Mouse (Mus musculus) neural tube, embryonic 11.5 days (tissue): ENCODE data around the gene Rpl18. TPM values are rescaled to one million over a fixed set of nuclear protein-coding genes. Genes with fewer than 3 reads are reported as not detected.

Source experiments
- ATAC-seq: fragments of 200-750 bp; cut with Nextera tagmentation; 2 replicates; pipeline ENCODE4 v1.8.0; 2017; ENCODE audit warnings: moderate number of reproducible peaks, mild to moderate bottlenecking, moderate TSS enrichment, moderate library complexity; ENCODE audit not compliant: insufficient read depth, low FRiP score, low TSS enrichment
- DNase-seq: peaks from one replicate; pipeline ENCODE4 v3.0.0-alpha.2; 2015; ENCODE audit warnings: low spot score
- H3K27ac ChIP-seq: fragments of 300-500 bp; sonication (generic); 2 replicates; pipeline ENCODE4 v1.5.1; 2014; ENCODE audit warnings: low read depth, mild to moderate bottlenecking, low read length
- H3K27me3 ChIP-seq: fragments of 300-500 bp; sonication (generic); 2 replicates; pipeline ENCODE4 v1.6.1; 2014; ENCODE audit warnings: mild to moderate bottlenecking, low read length, mixed read lengths; ENCODE audit not compliant: control insufficient read depth, insufficient read depth
- H3K36me3 ChIP-seq: fragments of 300-500 bp; sonication (generic); 2 replicates; pipeline ENCODE4 v1.6.1; 2014; ENCODE audit warnings: mild to moderate bottlenecking, low read length, moderate library complexity, mixed read lengths; ENCODE audit not compliant: control insufficient read depth, insufficient read depth
- H3K4me1 ChIP-seq: fragments of 300-500 bp; sonication (generic); 2 replicates; pipeline ENCODE4 v1.6.1; 2014; ENCODE audit warnings: low read length, mixed read lengths; ENCODE audit not compliant: control insufficient read depth, insufficient read depth
- H3K4me2 ChIP-seq: fragments of 300-500 bp; sonication (generic); 2 replicates; pipeline ENCODE4 v1.6.1; 2014; ENCODE audit warnings: low read depth, mild to moderate bottlenecking, moderate library complexity
- H3K4me3 ChIP-seq: fragments of 300-500 bp; sonication (generic); 2 replicates; pipeline ENCODE4 v1.5.1; 2014; ENCODE audit warnings: low read depth, low read length
- H3K9ac ChIP-seq: fragments of 300-500 bp; sonication (generic); 2 replicates; pipeline ENCODE4 v1.6.1; 2014; ENCODE audit warnings: mild to moderate bottlenecking, low read length
- H3K9me3 ChIP-seq: fragments of 300-500 bp; sonication (generic); 2 replicates; pipeline ENCODE4 v1.6.1; 2016; ENCODE audit warnings: low read length; ENCODE audit not compliant: control insufficient read depth
- WGBS: fragments of 180-500 bp; shearing (Covaris S2); extraction: QIAGEN DNeasy Blood & Tissue Kit; methylation state at CpG from one replicate; pipeline ENCODE4 v1.1.7; 2014; 5-methylcytosine and 5-hydroxymethylcytosine counted together
- polyA plus RNA-seq: library from polyadenylated mRNA; unstranded; fragments of >200 nt; fragmentation: Nextera tagmentation; extraction: Ambion mirVana; gene quantifications from 2 replicates; pipeline ENCODE4 v1.2.1, GENCODE M21; 2014

Rpl18 gene
- polyA plus RNA-seq, 1 experiment from 2014 or later: 929 TPM

- Histone ChIP-seq H3K4me2 (peak overlapping the region; percentile 18), H3K9ac (peak overlapping the region; percentile 56), H3K27ac (0 out of 2 replicates have a peak overlapping the region, but pooled peaks have one; percentile 21), H3K4me1 (peaks cover 15% of the 10 kb centered on the region), H3K36me3 (no peaks in the 10 kb centered on the region), H3K9me3 (no peaks in the 10 kb centered on the region), H3K4me3 (no peak overlapping the region), H3K27me3 (no peaks in the 10 kb centered on the region)
- WGBS: 31% methylated on average over 14 of the region's 14 CpGs
- peak; percentile 77 for ATAC-seq
- peak; percentile 93 for DNase-seq
Observed at GRCm38 (mm10) chr7:45682144-45683126, 32.8 kb upstream of the Rpl18 start.

GRCm38 (mm10) chr7:45683396-45684050 is 31.7 kb upstream of the Rpl18 start, which contains the start of gene Ntn5:
TSS of gene Ntn5 (plus strand) at chr7:45684022.
- Histone ChIP-seq H3K9ac (no peak within 1 kb of the TSS), H3K27me3 (no peaks in the 10 kb centered on the region), H3K4me1 (peaks cover 15% of the 10 kb centered on the region), H3K36me3 (no peaks in the 10 kb centered on the region), H3K4me3 (no peak within 1 kb of the TSS), H3K9me3 (no peaks in the 10 kb centered on the region), H3K27ac (0 out of 2 replicates have a peak within 1 kb of the TSS, but pooled peaks have one; percentile 4), H3K4me2 (no peak within 1 kb of the TSS; the same call in 1 of the 2 replicates)
- WGBS: 77% methylated on average over 7 of the region's 7 CpGs
- ATAC-seq (no peak), DNase-seq (no peak)

GRCm38 (mm10) chr7:45685811-45686210 is 29.4 kb upstream of the Rpl18 start:
- 46% methylated on average over 10 of the region's 10 CpGs for WGBS
- Histone ChIP-seq H3K9me3 (no peaks in the 10 kb centered on the region), H3K36me3 (no peaks in the 10 kb centered on the region), H3K9ac (no peak overlapping the region), H3K27ac (no peak overlapping the region), H3K27me3 (no peaks in the 10 kb centered on the region), H3K4me3 (no peak overlapping the region), H3K4me1 (peaks cover 19% of the 10 kb centered on the region), H3K4me2 (no peak overlapping the region)
- DNase-seq: no peak
- no peak for ATAC-seq

- no peak for ATAC-seq
- Histone ChIP-seq H3K27ac (no peak overlapping the region), H3K9me3 (no peaks in the 10 kb centered on the region), H3K36me3 (no peaks in the 10 kb centered on the region), H3K4me2 (no peak overlapping the region), H3K9ac (no peak overlapping the region), H3K27me3 (no peaks in the 10 kb centered on the region), H3K4me3 (no peak overlapping the region), H3K4me1 (peaks cover 19% of the 10 kb centered on the region)
- DNase-seq: no peak
- WGBS: 75% methylated on average over 3 of the region's 3 CpGs
Observed at GRCm38 (mm10) chr7:45686841-45687240, 28.4 kb upstream of the Rpl18 start.

- DNase-seq (no peak), ATAC-seq (no peak)
- no peak overlapping the region for H3K4me2 ChIP-seq
- H3K4me3 ChIP-seq: no peak overlapping the region
- H3K9ac ChIP-seq: no peak overlapping the region
- no peaks in the 10 kb centered on the region for H3K27me3 ChIP-seq
- no peak overlapping the region for H3K27ac ChIP-seq
- H3K36me3 ChIP-seq: no peaks in the 10 kb centered on the region
- peaks cover 16% of the 10 kb centered on the region; the same call in 1 of the 2 replicates for H3K4me1 ChIP-seq
- 49% methylated on average over 6 of the region's 6 CpGs for WGBS
- no peaks in the 10 kb centered on the region for H3K9me3 ChIP-seq
Observed at GRCm38 (mm10) chr7:45689099-45689498, 26.2 kb upstream of the Rpl18 start.

GRCm38 (mm10) chr7:45689800-45690199 is 25.5 kb upstream of the Rpl18 start:
- Histone ChIP-seq H3K9me3 (no peaks in the 10 kb centered on the region), H3K36me3 (no peaks in the 10 kb centered on the region), H3K27me3 (no peaks in the 10 kb centered on the region), H3K4me3 (no peak overlapping the region), H3K27ac (no peak overlapping the region), H3K4me2 (no peak overlapping the region), H3K9ac (no peak overlapping the region), H3K4me1 (peaks cover 16% of the 10 kb centered on the region; the same call in 1 of the 2 replicates)
- ATAC-seq (no peak), DNase-seq (no peak)
- WGBS: 77% methylated on average over 11 of the region's 11 CpGs

- Histone ChIP-seq H3K27ac (no peak overlapping the region), H3K9me3 (no peaks in the 10 kb centered on the region), H3K27me3 (no peaks in the 10 kb centered on the region), H3K4me3 (no peak overlapping the region), H3K36me3 (no peaks in the 10 kb centered on the region), H3K9ac (no peak overlapping the region), H3K4me1 (0 out of 2 replicates have a peak, but pooled peaks cover 7% of the 10 kb centered on the region), H3K4me2 (no peak overlapping the region)
- DNase-seq (no peak), ATAC-seq (no peak)
- 79% methylated on average over 2 of the region's 2 CpGs for WGBS
Observed at GRCm38 (mm10) chr7:45692364-45692763, 22.9 kb upstream of the Rpl18 start.

- Histone ChIP-seq H3K9ac (no peak within 1 kb of the TSS), H3K27me3 (peaks cover 4% of the 10 kb centered on the region; the same call in 1 of the 2 replicates), H3K4me3 (no peak within 1 kb of the TSS), H3K36me3 (no peaks in the 10 kb centered on the region), H3K27ac (no peak within 1 kb of the TSS), H3K4me2 (no peak within 1 kb of the TSS), H3K9me3 (no peaks in the 10 kb centered on the region), H3K4me1 (0 out of 2 replicates have a peak, but pooled peaks cover 7% of the 10 kb centered on the region)
- no peak for ATAC-seq
- WGBS: 90% methylated on average over 50 of the region's 50 CpGs
- DNase-seq: no peak
Observed at GRCm38 (mm10) chr7:45693921-45694591, 21.2 kb upstream of the Rpl18 start, which contains the start of gene Sec1. TSS of gene Sec1 (minus strand) at chr7:45694402.
